Mouse (Mus musculus) ES-E14 (cell line): ENCODE results near the gene Rsg1. TPM values are rescaled to one million over a fixed set of nuclear protein-coding genes. Genes with fewer than 3 reads are reported as not detected.

Experiments used
- DNase-seq: peaks from one replicate; pipeline ENCODE4 v3.0.0-alpha.2; 2013; ENCODE audit warnings: low read depth, low spot score
- H3K27ac ChIP-seq: 2 replicates; pipeline ENCODE4 v1.5.1; 2012; ENCODE audit warnings: low read depth, mild to moderate bottlenecking, low read length, moderate library complexity, mixed read lengths; ENCODE audit not compliant: poor library complexity, insufficient read depth, severe bottlenecking
- H3K36me3 ChIP-seq: 2 replicates; pipeline ENCODE4 v1.6.1; 2012; ENCODE audit warnings: mild to moderate bottlenecking, low read length, moderate library complexity, mixed read lengths; ENCODE audit not compliant: control insufficient read depth, poor library complexity, insufficient read depth, severe bottlenecking
- H3K4me1 ChIP-seq, 2 experiments: fragments of 150-350 bp in 1 of 2; sonication (generic) in 1 of 2; 2 replicates each; pipeline ENCODE4 v1.6.1; 2012; ENCODE audit warnings: low read length in 2 of 2, mild to moderate bottlenecking in 1 of 2, mixed read lengths in 1 of 2; ENCODE audit not compliant: control insufficient read depth in 2 of 2, insufficient read depth in 2 of 2, poor library complexity in 1 of 2
- H3K4me3 ChIP-seq, 2 experiments: fragments of 150-350 bp in 1 of 2; sonication (generic) in 1 of 2; 2 replicates each; pipeline ENCODE4 v1.5.1; 2012; ENCODE audit warnings: low read length in 2 of 2, low read depth in 1 of 2, mild to moderate bottlenecking in 1 of 2, mixed read lengths in 1 of 2; ENCODE audit not compliant: insufficient read depth in 1 of 2, poor library complexity in 1 of 2, severe bottlenecking in 1 of 2
- H3K9ac ChIP-seq: 2 replicates; pipeline ENCODE4 v1.6.1; 2012; ENCODE audit warnings: low read depth, mild to moderate bottlenecking, low read length, mixed read lengths; ENCODE audit not compliant: poor library complexity, insufficient read depth, severe bottlenecking
- H3K9me3 ChIP-seq: fragments of 150-350 bp; sonication (generic); 2 replicates; pipeline ENCODE4 v1.6.1; 2012; ENCODE audit warnings: low read depth, mild to moderate bottlenecking, low read length; ENCODE audit not compliant: control insufficient read depth, insufficient read depth
- CHD2 ChIP-seq: IDR thresholded peaks from 2 replicates; pipeline ENCODE4 v1.6.1; 2014; ENCODE audit warnings: mild to moderate bottlenecking, low read depth, low read length, inconsistent platforms
- HCFC1 ChIP-seq: IDR thresholded peaks from 2 replicates; pipeline ENCODE4 v1.6.1; 2012; ENCODE audit warnings: low read length, inconsistent platforms, borderline replicate concordance; ENCODE audit not compliant: insufficient read depth
- MAFK ChIP-seq: IDR thresholded peaks from 2 replicates; pipeline ENCODE4 v1.6.1; 2014; ENCODE audit warnings: mild to moderate bottlenecking, low read depth, low read length, inconsistent platforms; ENCODE audit not compliant: insufficient read depth
- ZC3H11A ChIP-seq: IDR thresholded peaks from 2 replicates; pipeline ENCODE4 v1.6.1; 2012; ENCODE audit warnings: low read depth, mild to moderate bottlenecking, inconsistent platforms, low read length, borderline replicate concordance
- ZNF384 ChIP-seq: IDR thresholded peaks from 2 replicates; pipeline ENCODE4 v1.6.1; 2012; ENCODE audit warnings: low read depth, low read length, inconsistent platforms
- in situ Hi-C, 2 experiments: fragments of 600-800 bp; cut with MboI; formaldehyde crosslinking; loops; one replicate each; pipeline ENCODE4 v1.15.1; 2025; ENCODE audit warnings: low sequenced_read_pairs in 2 of 2, inconsistent platforms in 1 of 2; ENCODE audit not compliant: unreplicated experiment in 2 of 2
- total RNA-seq: library from RNA; depleted of rRNA; stranded (reverse); fragments of 300-350 nt; gene quantifications from 2 replicates; pipeline ENCODE4 v1.2.3, GENCODE M21; 2012; rRNA removed

Rsg1 gene
- 2.9 and 4.7 TPM in 2 replicates for total RNA-seq

- Histone ChIP-seq H3K9me3 (no peaks in the 10 kb centered on the region), H3K36me3 (no peaks in the 10 kb centered on the region), H3K4me3 (peak within 1 kb of the TSS; percentile 58 to 63), H3K4me1 (peaks cover 0 to 6% of the 10 kb centered on the region in 2 experiments; a peak in 1 of 4 replicates), H3K27ac (no peak within 1 kb of the TSS), H3K9ac (peak within 1 kb of the TSS; percentile 59)
- peak; percentile 92 for DNase-seq
- in situ Hi-C loops: no loop called here
- no peak for TF ChIP-seq HCFC1
- no peak for TF ChIP-seq CHD2
- no peak for TF ChIP-seq MAFK
- no peak for TF ChIP-seq ZC3H11A
- no peak for TF ChIP-seq ZNF384
Measured at GRCm38 (mm10) chr4:141213770-141214336, at the start of gene Rsg1. Rsg1 (plus strand) TSS chr4:141213956.

GRCm38 (mm10) chr4:141165744-141166292, 47.9 kb upstream of the Rsg1 start:
- DNase-seq: peak; percentile 77
- in situ Hi-C loops: no loop called here
- H3K4me3 ChIP-seq: peak overlapping the region in 1 of 2 experiments; percentile 41; a peak in 2 of 4 replicates
- H3K27ac ChIP-seq: peak overlapping the region; percentile 92
- H3K9ac ChIP-seq: no peak overlapping the region
- peaks cover 6% of the 10 kb centered on the region for H3K36me3 ChIP-seq
- H3K9me3 ChIP-seq: no peaks in the 10 kb centered on the region
- H3K4me1 ChIP-seq: peaks cover 12 to 15% of the 10 kb centered on the region in 2 experiments
- TF ChIP-seq ZC3H11A (no peak), ZNF384 (peak; percentile 81), CHD2 (no peak), HCFC1 (no peak), MAFK (no peak)

GRCm38 (mm10) chr4:141167156-141167555, 46.6 kb upstream of the Rsg1 start:
- Histone ChIP-seq H3K9ac (no peak overlapping the region; the same call in 1 of the 2 replicates), H3K27ac (peak overlapping the region; percentile 92; the same call in 1 of the 2 replicates), H3K4me3 (no peak overlapping the region), H3K9me3 (no peaks in the 10 kb centered on the region), H3K4me1 (peaks cover 12 to 13% of the 10 kb centered on the region in 2 experiments), H3K36me3 (peaks cover 18% of the 10 kb centered on the region)
- TF ChIP-seq HCFC1 (no peak), CHD2 (no peak), ZNF384 (no peak), MAFK (no peak)
- in situ Hi-C loops: no loop called here
- DNase-seq: peak; percentile 29

- in situ Hi-C loops: no loop called here
- peaks cover 0 to 4% of the 10 kb centered on the region in 2 experiments; a peak in 1 of 4 replicates for H3K4me1 ChIP-seq
Measured at GRCm38 (mm10) chr4:141172121-141172520, 41.6 kb upstream of the Rsg1 start.

More at GRCm38 (mm10) chr4:141172121-141172520, 41.6 kb upstream of the Rsg1 start:
- Histone ChIP-seq H3K27ac (no peak overlapping the region), H3K36me3 (peaks cover 30% of the 10 kb centered on the region), H3K9me3 (no peaks in the 10 kb centered on the region), H3K4me3 (no peak overlapping the region), H3K9ac (no peak overlapping the region)
- DNase-seq: no peak
- TF ChIP-seq ZC3H11A: no peak
- TF ChIP-seq CHD2: no peak
- no peak for TF ChIP-seq HCFC1
- TF ChIP-seq ZNF384: no peak
- TF ChIP-seq MAFK: no peak
